Comparison of ENCODE assay signal across 10 mouse cellular contexts in genomic region chr2:164966381-164966780, GRCm38 (mm10). TPM values are rescaled to one million over a fixed set of nuclear protein-coding genes. Genes with fewer than 3 reads are reported as not detected.
DNase-seq lines count a peak whose midpoint lies in the region; TF ChIP-seq lines count a peak whose summit lies in the region.
"Had no signal": no experiment of that assay in that cellular context is flagged by ENCODE, and none has a peak within 500 bp of the region (broad histone marks: within the 10 kb centered on the region; RNA-seq: fewer than 3 reads in every experiment).

No protein-coding gene starts in this region.

- DNase-seq in cerebellum, adult 9-10 months = peak; percentile 47
- no peak for DNase-seq in cerebellum, adult 8-10 months
- peak; percentile 51 for DNase-seq in lung, postnatal 10 days
- no peak for DNase-seq in lung, adult 2 months
- DNase-seq in c-Kit-positive CD71-positive TER-119-negative erythroid progenitor cells, embryonic 14.5 days (ENCODE audit: low read depth) = peak; percentile 51
- peak; percentile 59 for DNase-seq in lung, postnatal 14 days
- DNase-seq in T-cell, adult 2 months (ENCODE audit: low spot score) = no peak
- no peak for DNase-seq in frontal cortex, postnatal 25 days (ENCODE audit: low spot score in 2 of 2)
- DNase-seq: liver, embryonic 13.5 days had no signal

- no peak for TF ChIP-seq CTCF in lung, adult 2 months (IDR thresholded peaks at IDR 0.05; ENCODE audit: insufficient read depth, low read length)

- no peaks in the 10 kb centered on the region for H3K4me1 ChIP-seq in lung, adult 2 months (ENCODE audit: control insufficient read depth, insufficient read depth, low read length)

- TF ChIP-seq POLR2A in lung, adult 2 months (IDR thresholded peaks at IDR 0.05; ENCODE audit: borderline replicate concordance, extremely low read depth, low read depth, low read length) = no peak

- H3K4me3 ChIP-seq in lung, adult 2 months (replicated peaks; ENCODE audit: extremely low read depth, low read depth, low read length) = no peak overlapping the region
- H3K4me3 ChIP-seq: forebrain, embryonic 15.5 days; liver, embryonic 13.5 days had no signal

- 23% methylated on average over 8 of the region's 8 CpGs for WGBS in lung, adult 2 months

RNA-seq across cellular contexts. Expression of gene Slc12a5, which starts 5.8 kb away (rescaled TPM):
- polyA plus RNA-seq in lung, adult 2 months (2012; rRNA removed) = 3.6 and 3.9 TPM in 2 replicates

RNA-seq across cellular contexts. Expression of gene Mmp9, which starts 25.8 kb away (rescaled TPM):
- polyA plus RNA-seq in lung, adult 2 months (2012; rRNA removed) = 12.4 and 13.4 TPM in 2 replicates

RNA-seq across cellular contexts. Expression of gene Zfp335, which starts 54.8 kb away (rescaled TPM):
- polyA plus RNA-seq in lung, adult 2 months (2012; rRNA removed) = 33.2 and 34.9 TPM in 2 replicates

Comparison
In these comparisons a context has a peak if more than half of its experiments do, and no peak if none do; other contexts are left out.
1. DNase-seq: peak in cerebellum, adult 9-10 months (single experiment), lung, postnatal 10 days (single experiment), c-Kit-positive CD71-positive TER-119-negative erythroid progenitor cells, embryonic 14.5 days (single experiment) and lung, postnatal 14 days (single experiment); none in cerebellum, adult 8-10 months (single experiment), lung, adult 2 months (single experiment), T-cell, adult 2 months (single experiment) and frontal cortex, postnatal 25 days (0 of 2).